Mouse (Mus musculus) midbrain, embryonic 16.5 days (tissue): Measurements from ENCODE around the gene Alkbh7. TPM values are rescaled to one million over a fixed set of nuclear protein-coding genes. Genes with fewer than 3 reads are reported as not detected.

ENCODE experiments used
- ATAC-seq: fragments of 200-750 bp; cut with Nextera tagmentation; 2 replicates; pipeline ENCODE4 v1.8.0; 2017; ENCODE audit warnings: moderate TSS enrichment
- H3K27ac ChIP-seq: fragments of 300-500 bp; sonication (generic); 2 replicates; pipeline ENCODE4 v1.5.1; 2014; ENCODE audit warnings: mild to moderate bottlenecking, low read length, mixed read lengths
- H3K27me3 ChIP-seq: fragments of 300-500 bp; sonication (generic); 2 replicates; pipeline ENCODE4 v1.6.1; 2014; ENCODE audit warnings: low read depth, low read length, mixed read lengths; ENCODE audit not compliant: control insufficient read depth, insufficient read depth
- H3K36me3 ChIP-seq: fragments of 300-500 bp; sonication (generic); 2 replicates; pipeline ENCODE4 v1.6.1; 2014; ENCODE audit warnings: mild to moderate bottlenecking, low read length, moderate library complexity, mixed read lengths; ENCODE audit not compliant: control insufficient read depth, insufficient read depth
- H3K4me1 ChIP-seq: fragments of 300-500 bp; sonication (generic); 2 replicates; pipeline ENCODE4 v1.6.1; 2014; ENCODE audit warnings: mild to moderate bottlenecking, low read length, mixed read lengths; ENCODE audit not compliant: control insufficient read depth, insufficient read depth
- H3K4me2 ChIP-seq: fragments of 300-500 bp; sonication (generic); 2 replicates; pipeline ENCODE4 v1.6.1; 2014; ENCODE audit warnings: mild to moderate bottlenecking, low read length, mixed read lengths
- H3K4me3 ChIP-seq: fragments of 300-500 bp; sonication (generic); 2 replicates; pipeline ENCODE4 v1.5.1; 2014; ENCODE audit warnings: low read depth, mild to moderate bottlenecking, low read length, moderate library complexity, mixed read lengths
- H3K9ac ChIP-seq: fragments of 300-500 bp; sonication (generic); 2 replicates; pipeline ENCODE4 v1.6.1; 2014; ENCODE audit warnings: low read depth, low read length, mixed read lengths
- H3K9me3 ChIP-seq: fragments of 300-500 bp; sonication (generic); replicated peaks from 2 replicates; pipeline ENCODE4 v1.6.1; 2014; ENCODE audit warnings: mild to moderate bottlenecking, low read length, mixed read lengths; ENCODE audit not compliant: control insufficient read depth, poor library complexity, severe bottlenecking
- WGBS: fragments of 180-500 bp; shearing (Covaris S2); extraction: QIAGEN DNeasy Blood & Tissue Kit; methylation state at CpG from one replicate; pipeline ENCODE4 v1.1.7; 2014; 5-methylcytosine and 5-hydroxymethylcytosine counted together
- polyA plus RNA-seq: library from polyadenylated mRNA; unstranded; fragments of >200 nt; fragmentation: Nextera tagmentation; extraction: Ambion mirVana; gene quantifications from 2 replicates; pipeline ENCODE4 v1.2.1, GENCODE M21; 2015

The Alkbh7 gene
- polyA plus RNA-seq, 1 experiment from 2014 or later: 60.7 TPM

GRCm38 (mm10) chr17:56996506-56996905, 633 bp upstream of the Alkbh7 start:
- WGBS: 82% methylated on average over 2 of the region's 2 CpGs
- 0 out of 2 replicates have a peak overlapping the region, but pooled peaks have one; percentile 78 for H3K27ac ChIP-seq
- H3K9ac ChIP-seq: no peak overlapping the region
- peaks cover 7% of the 10 kb centered on the region for H3K4me1 ChIP-seq
- H3K9me3 ChIP-seq: no peaks in the 10 kb centered on the region
- H3K4me2 ChIP-seq: peak overlapping the region; percentile 78; the same call in 1 of the 2 replicates
- peaks cover 21% of the 10 kb centered on the region for H3K36me3 ChIP-seq
- ATAC-seq: peak; percentile 0; the same call in 1 of the 2 replicates
- H3K27me3 ChIP-seq: no peaks in the 10 kb centered on the region
- H3K4me3 ChIP-seq: peak overlapping the region; percentile 67; the same call in 1 of the 2 replicates

DNA sequence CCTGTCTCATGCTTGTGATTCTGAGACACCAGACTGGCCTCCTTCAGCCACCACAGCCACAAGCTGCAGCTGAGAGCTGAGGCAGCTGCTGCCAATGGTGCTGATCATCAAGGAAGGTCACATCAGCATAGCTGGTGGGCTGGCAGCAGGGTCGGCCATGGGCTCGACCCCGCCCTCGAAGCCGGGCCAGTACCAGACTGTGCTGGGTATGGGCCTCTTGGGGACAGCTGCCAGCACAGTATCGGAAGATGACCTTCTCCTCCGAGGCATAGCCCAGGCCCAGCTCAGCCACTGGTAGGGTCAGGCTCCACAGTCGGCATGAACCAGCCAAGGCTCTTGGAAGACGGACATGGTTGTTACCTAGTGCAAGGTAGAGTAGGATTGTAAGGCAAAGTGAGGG, 2.3 kb downstream of the Alkbh7 start:
- Histone ChIP-seq H3K4me3 (no peak overlapping the region), H3K27ac (no peak overlapping the region), H3K9ac (no peak overlapping the region), H3K4me1 (peaks cover 7% of the 10 kb centered on the region), H3K9me3 (no peaks in the 10 kb centered on the region), H3K4me2 (no peak overlapping the region), H3K27me3 (no peaks in the 10 kb centered on the region), H3K36me3 (peaks cover 24% of the 10 kb centered on the region)
- 92% methylated on average over 9 of the region's 9 CpGs for WGBS
- ATAC-seq: no peak

DNA sequence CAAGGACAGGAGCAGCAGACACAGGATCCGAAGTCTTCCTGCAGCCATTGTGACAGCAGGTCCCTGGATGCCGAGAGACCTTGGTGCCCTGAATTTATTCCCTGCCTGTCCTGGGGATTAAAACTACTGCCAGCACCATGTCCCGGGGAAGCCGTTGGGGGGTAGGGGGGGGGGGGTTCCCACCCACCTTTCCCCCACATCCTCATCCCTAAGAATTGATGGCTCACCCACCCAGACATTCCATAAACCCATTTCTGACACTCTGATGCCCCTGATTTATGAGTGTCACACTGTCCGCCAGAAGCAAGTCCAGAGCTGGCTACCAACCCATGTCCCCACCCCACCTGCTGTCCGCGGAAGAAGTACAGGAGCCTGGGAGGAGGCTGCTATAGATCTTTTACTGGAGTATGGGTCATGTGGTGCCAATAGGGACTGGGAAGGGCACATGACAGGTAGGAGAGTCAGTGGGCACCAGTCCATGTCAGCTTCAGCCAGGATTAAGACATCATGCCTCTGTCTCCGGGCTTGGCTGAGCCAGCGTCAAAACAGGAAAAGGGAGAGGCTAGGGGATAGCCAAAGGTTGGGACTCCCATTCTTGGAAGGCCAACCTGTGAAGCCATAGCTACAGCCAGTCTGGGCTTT, 3.0 kb downstream of the Alkbh7 start, which contains the start of gene Pspn:
Pspn (minus strand) TSS at position 51 of the 642 bp plus-strand sequence.
- Histone ChIP-seq H3K4me1 (peaks cover 7% of the 10 kb centered on the region), H3K4me2 (no peak within 1 kb of the TSS), H3K9me3 (no peaks in the 10 kb centered on the region), H3K4me3 (no peak within 1 kb of the TSS), H3K27me3 (no peaks in the 10 kb centered on the region), H3K27ac (no peak within 1 kb of the TSS), H3K36me3 (peaks cover 25% of the 10 kb centered on the region), H3K9ac (no peak within 1 kb of the TSS)
- WGBS: 89% methylated on average over 9 of the region's 9 CpGs
- no peak for ATAC-seq

- H3K4me3 ChIP-seq: no peak overlapping the region
- ATAC-seq: no peak
- H3K9me3 ChIP-seq: no peaks in the 10 kb centered on the region
- no peak overlapping the region for H3K27ac ChIP-seq
- H3K9ac ChIP-seq: no peak overlapping the region
- H3K27me3 ChIP-seq: no peaks in the 10 kb centered on the region
- peaks cover 24% of the 10 kb centered on the region for H3K36me3 ChIP-seq
- H3K4me1 ChIP-seq: peaks cover 7% of the 10 kb centered on the region
- WGBS: 80% methylated on average over 8 of the region's 8 CpGs
- no peak overlapping the region for H3K4me2 ChIP-seq
These were observed 4.1 kb downstream of the Alkbh7 start for GRCm38 (mm10) chr17:57001228-57001627.

GRCm38 (mm10) chr17:57003994-57004393, 6.9 kb downstream of the Alkbh7 start:
- Histone ChIP-seq H3K27ac (no peak overlapping the region), H3K4me2 (no peak overlapping the region), H3K4me3 (no peak overlapping the region), H3K9ac (no peak overlapping the region), H3K27me3 (no peaks in the 10 kb centered on the region), H3K4me1 (no peaks in the 10 kb centered on the region), H3K36me3 (peaks cover 33% of the 10 kb centered on the region), H3K9me3 (no peaks in the 10 kb centered on the region)
- WGBS: 98% methylated on average over 7 of the region's 7 CpGs
- no peak for ATAC-seq

GRCm38 (mm10) chr17:57007137-57007905, 10.2 kb downstream of the Alkbh7 start:
- H3K4me1 ChIP-seq: peaks cover 14% of the 10 kb centered on the region
- no peak overlapping the region for H3K4me3 ChIP-seq
- no peak overlapping the region for H3K9ac ChIP-seq
- H3K27me3 ChIP-seq: no peaks in the 10 kb centered on the region
- no peak for ATAC-seq
- H3K4me2 ChIP-seq: no peak overlapping the region
- WGBS: 94% methylated on average over 13 of the region's 13 CpGs
- peaks cover 33% of the 10 kb centered on the region for H3K36me3 ChIP-seq
- H3K27ac ChIP-seq: no peak overlapping the region
- H3K9me3 ChIP-seq: no peaks in the 10 kb centered on the region

DNA sequence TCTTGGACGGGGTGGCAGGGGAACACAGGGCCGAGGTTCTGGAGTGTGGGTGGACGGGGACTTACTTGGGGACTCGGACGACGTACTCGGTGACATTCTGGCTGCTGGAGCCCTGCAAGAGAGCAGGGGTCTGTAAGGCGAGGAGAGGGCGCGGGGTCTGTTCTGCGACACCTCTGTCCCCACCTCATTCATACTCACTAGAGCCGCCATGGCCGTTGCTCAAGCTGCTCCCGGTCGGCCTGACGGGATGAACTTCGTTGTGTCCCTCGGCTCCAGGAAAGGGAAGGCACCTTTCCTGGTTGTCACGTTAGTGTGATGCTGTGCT, 13.7 kb downstream of the Alkbh7 start:
- Histone ChIP-seq H3K27me3 (no peaks in the 10 kb centered on the region), H3K9ac (peak overlapping the region; percentile 80), H3K4me2 (peak overlapping the region; percentile 91), H3K4me1 (peaks cover 16% of the 10 kb centered on the region), H3K27ac (peak overlapping the region; percentile 83), H3K36me3 (peaks cover 12% of the 10 kb centered on the region), H3K4me3 (peak overlapping the region; percentile 76), H3K9me3 (no peaks in the 10 kb centered on the region)
- ATAC-seq: peak; percentile 59
- WGBS: under 1% methylated on average over 19 of the region's 19 CpGs

DNA sequence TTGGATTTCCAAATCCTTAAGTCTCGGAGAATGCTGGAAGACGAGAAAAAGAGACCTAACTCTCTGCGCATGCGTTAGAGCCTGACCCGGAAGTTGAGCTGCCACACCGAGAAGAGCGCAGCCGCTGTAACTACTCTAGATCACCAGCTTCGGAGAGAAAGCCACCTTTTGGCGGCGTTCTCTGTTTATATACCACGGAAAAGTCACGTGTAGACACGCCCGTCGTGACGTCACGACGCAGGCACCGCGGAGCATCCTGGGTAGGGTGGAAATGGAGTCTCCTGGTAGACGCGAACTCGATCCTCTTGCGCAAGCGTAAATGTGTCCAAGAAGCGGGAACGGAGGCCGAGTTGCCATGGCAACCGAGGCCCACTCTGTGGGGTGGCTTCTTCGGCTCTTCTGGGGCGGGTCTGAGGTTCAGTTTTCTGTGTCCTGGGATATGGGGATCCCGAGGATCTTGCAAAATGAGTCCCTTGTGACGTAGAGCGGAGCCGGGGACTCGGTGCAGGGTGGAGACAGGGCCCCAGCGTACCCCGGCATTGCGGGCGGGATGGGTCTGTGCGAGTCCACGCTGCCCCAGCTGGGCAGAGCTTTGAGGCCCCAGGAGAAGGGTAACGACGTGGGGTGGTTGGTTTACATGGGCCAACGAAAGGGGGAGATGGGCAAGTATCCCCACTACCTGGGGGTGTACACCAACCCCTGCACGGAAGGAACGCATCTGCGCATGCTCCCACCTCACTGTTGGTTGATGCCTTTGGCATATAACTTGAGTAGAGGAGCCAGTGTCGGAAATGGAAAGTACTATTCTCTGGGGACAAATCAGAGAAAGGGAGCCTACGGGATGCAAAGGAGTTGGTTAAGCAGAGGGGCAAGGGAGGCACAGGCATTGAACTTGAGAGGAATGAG, 14.3 kb downstream of the Alkbh7 start, which contains the start of the genes Gtf2f1 and Gm17949:
Gtf2f1 (minus strand) TSS at position 53 of the 906 bp plus-strand sequence.
Gm17949 (plus strand) TSS at position 234 of the 906 bp plus-strand sequence.
- H3K4me1 ChIP-seq: peaks cover 16% of the 10 kb centered on the region
- H3K36me3 ChIP-seq: peaks cover 10% of the 10 kb centered on the region
- peak within 1 kb of the TSS; percentile 89 for H3K9ac ChIP-seq
- peak within 1 kb of the TSS; percentile 99 for H3K27ac ChIP-seq
- peak; percentile 92 for ATAC-seq
- H3K27me3 ChIP-seq: no peaks in the 10 kb centered on the region
- peak within 1 kb of the TSS; percentile 76 for H3K4me3 ChIP-seq
- H3K4me2 ChIP-seq: peak within 1 kb of the TSS; percentile 91
- H3K9me3 ChIP-seq: no peaks in the 10 kb centered on the region
- WGBS: under 1% methylated on average over 51 of the region's 51 CpGs
